Mouse (Mus musculus): ENCODE measurements around the gene Gtdc1.

DNA sequence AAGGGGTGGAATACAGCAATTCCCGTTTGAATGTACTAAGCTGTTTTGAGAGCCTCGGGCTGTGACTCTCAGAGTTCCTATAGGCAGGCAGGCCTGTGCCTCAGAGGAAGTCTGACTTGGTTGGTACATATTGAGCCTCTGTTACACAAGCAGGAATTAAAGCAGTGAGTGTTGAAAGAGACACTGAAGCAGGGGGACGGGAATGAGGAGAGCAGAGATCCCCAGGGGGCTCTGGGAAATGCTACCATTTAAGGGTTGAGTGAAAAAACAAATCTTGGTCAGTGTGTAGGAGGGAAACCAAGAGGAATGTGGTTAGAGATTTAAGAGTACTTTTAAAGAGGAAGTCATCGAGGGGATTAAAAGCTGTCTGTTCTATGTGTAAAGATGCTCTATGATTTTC lies 49.0 kb upstream of the Gtdc1 start:
- no peak for TF ChIP-seq POLR2A (IDR thresholded peaks at IDR 0.05; ENCODE audit: extremely low read depth, insufficient read depth, low read length)
- no peak for TF ChIP-seq CTCF (IDR thresholded peaks at IDR 0.05; ENCODE audit: low read depth, low read length)
